Mouse (Mus musculus) hematopoietic stem cell, adult 5-6 weeks (primary cell): ENCODE measurements around the gene Apoe. TPM values are rescaled to one million over a fixed set of nuclear protein-coding genes. Genes with fewer than 3 reads are reported as not detected.

ENCODE experiments used
- ATAC-seq, 2 experiments: fragments of 125-278 bp in 1 of 2; replicated peaks in 1 of 2; 2 replicates each; pipeline ENCODE4 v1.8.0; 2016 to 2017; ENCODE audit warnings: inconsistent platforms in 2 of 2, mild to moderate bottlenecking in 2 of 2, moderate number of reproducible peaks in 2 of 2, low read depth in 1 of 2, moderate TSS enrichment in 1 of 2; ENCODE audit not compliant: low FRiP score in 2 of 2, poor library complexity in 2 of 2, severe bottlenecking in 2 of 2, insufficient read depth in 1 of 2, low TSS enrichment in 1 of 2
- total RNA-seq: library from RNA; stranded (forward); fragments of 172-1452, 232-1000 nt; gene quantifications from 2 replicates; pipeline ENCODE4 v1.2.3, GENCODE M21; 2017

Apoe gene
- total RNA-seq, 1 experiment from 2014 or later, result 314 TPM

DNA sequence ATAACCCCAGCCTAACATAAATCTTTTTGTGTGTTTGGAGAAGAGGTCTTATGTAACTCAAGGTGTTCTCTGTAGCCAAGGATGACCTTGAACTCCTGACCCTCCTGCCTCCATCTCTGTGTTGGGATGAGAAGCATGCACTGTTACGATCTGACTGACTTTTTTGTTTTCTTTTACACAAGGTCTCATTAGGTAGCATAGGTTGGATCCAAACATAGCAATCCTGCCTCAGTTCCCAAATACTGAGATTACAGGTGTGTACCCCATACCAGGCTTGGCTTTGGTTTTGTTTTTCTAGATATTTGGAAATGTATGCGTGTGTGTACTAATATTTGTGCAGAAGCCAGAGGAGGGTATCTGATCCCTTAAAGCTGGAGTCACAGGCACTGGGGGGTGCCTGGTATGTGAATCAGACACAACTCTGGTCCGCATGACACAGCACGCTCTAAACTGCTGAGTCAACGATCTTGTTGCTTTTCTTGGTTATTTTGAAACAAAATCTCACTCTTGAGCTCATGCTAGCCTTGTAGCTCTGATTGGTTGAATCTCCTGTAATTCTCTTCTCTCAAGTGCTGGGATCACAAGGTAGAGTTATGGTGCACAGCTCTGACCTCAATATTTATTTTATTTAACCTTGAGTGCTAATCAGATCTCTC lies 19.4 kb upstream of the Apoe start:
- ATAC-seq, result no peak

DNA sequence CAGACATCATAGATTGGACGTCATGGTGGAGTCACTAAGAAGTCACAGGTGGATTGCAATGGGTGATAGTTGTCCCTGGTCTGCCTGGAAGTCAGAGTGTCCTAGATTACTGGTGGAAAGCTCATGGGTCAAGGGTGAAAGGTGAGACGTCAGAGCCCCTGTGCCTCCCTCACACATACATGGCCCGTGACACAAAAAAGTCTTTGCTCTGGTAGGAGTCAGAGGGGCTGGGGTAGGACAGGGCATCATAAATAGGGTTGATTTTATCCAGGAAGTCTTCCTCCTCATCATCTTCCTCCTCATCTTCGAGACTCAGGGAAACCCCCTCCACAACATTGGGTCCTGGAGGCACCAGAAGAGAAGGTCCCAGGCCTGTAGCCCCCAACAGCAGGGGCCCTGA lies 18.4 kb upstream of the Apoe start:
- ATAC-seq, result no peak

DNA sequence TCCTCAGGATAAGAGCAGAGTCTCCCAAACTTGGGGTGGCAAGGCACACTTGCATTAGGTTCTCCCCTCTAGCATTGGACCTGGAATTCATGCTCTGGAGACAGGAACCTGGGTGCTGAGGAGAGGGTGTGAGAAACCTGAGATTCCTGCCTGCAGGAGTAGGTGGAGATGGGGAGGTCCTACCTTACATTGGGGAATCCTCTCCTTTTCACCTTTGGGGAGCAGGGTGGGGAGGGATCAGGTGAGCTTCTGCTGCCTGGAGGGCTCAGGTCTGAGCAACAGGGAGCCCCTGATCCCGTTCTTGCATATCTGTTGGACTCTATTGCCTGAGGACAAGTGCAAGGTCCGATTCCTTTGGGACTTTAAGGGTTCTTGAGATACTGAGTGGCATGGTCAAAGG lies 17.8 kb upstream of the Apoe start:
- no peak for ATAC-seq

DNA sequence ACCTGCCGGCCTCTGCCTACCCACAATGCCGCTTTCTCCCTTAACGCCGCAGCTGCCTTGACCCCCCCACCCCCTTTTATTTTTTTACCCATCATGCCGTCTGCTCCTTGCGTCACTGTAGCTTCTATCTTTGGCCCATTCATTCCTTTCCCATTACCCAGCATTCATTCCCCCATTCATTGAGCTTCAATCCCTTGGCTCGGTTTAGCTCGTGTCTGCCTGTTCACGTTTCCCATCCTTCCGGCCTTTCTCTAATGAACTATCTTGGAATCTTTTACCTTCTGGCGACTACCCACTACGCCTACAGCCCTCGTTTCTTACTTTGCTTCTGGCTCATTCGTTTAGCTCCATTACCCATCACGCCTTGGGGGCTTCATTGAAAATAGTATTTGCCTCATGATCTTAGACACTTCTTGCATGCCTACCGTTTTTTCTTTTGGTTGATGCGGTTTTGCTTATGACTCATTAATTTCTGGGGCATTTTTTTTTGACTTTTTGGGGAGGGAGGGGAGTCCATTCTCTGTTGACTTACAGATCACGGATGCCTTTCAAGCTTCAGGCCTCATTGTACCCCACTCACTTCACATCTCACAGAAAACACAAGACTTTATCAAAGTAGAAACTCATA lies 17.2 kb upstream of the Apoe start:
- ATAC-seq, result no peak

DNA sequence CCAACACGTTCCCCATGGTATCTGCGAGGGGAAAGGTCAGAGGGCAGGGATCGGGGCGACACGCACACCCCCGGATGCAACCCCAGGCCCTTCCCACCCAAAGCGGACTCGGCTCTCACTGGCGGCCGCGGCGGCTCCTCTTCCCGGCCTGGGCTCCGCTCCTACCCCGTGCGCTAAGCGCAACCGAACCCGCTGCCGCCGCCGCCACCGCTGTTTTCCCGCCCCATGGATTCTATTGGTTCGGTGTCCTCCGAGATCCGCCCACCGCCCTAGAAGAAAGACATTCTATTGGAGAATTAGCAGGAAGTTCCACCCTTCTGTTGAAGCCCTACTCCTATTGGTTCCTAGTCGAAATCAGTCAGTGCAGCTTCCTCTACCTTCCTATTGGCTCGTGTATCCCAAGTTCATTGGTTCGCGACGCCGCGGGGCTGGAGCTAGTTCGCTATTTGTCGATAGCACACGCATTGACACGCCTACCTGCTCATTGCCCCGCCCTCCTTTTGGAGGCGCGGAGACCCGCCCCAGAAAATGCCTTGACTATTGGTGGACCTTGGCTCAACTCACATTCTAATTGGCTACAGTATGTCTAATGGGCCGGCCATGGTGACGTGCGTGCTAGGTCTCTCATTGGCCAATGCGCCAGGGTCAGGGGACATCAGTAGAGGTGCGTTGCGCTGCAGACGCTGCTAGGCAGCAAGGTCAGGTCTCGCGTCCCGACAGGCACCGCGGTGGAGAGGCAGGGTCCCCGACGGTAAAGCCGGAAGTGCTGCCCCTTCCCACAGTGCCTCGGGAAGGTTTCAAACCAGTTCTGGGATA lies 16.5 kb upstream of the Apoe start, which contains the start of gene Tomm40:
TSS of gene Tomm40 (minus strand) at position 200 of the 816 bp plus-strand sequence.
- peak; percentile 92 to 95 for ATAC-seq

- ATAC-seq, result no peak
Measured at GRCm38 (mm10) chr7:19714836-19715235, 15.8 kb upstream of the Apoe start.

GRCm38 (mm10) chr7:19713598-19713997 lies 14.6 kb upstream of the Apoe start:
- no peak for ATAC-seq

DNA sequence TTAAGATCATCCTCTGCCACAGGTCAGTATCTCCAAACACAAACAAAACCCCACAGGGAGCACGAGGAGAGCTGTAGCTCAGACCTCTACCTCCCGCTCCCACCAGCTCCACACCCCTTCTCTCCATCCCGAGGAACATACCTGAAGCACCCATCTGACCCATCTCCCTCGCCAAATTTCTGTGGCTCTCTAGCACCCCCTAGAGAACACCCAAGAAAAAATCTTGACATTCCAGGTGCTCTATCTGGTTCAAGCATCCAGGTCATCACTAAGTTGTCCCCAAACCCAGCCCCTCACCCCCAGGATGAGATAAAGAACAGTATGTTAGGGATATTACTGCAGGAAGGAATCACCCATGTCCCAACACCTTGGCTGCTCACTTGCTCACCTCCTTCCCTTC lies 14.2 kb upstream of the Apoe start:
- ATAC-seq, result no peak

DNA sequence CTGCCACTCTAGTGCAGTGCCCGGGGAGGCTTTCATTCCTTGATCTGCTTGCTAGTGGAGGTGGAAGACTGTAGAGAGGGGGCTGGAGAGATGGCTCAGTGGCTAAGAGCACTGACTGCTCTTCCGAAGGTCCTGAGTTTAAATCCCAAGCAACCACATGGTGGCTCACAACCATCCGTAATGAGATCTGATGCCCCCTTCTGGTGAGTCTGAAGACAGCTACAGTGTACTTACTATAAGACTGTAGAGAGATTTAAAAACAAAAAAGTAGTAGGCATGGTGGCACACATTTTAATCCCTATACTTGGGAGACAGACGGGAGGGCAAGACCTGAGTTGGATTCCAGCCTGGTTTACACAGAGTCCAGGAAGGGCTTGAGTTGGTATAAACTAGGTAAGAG lies 13.4 kb upstream of the Apoe start:
- no peak for ATAC-seq

DNA sequence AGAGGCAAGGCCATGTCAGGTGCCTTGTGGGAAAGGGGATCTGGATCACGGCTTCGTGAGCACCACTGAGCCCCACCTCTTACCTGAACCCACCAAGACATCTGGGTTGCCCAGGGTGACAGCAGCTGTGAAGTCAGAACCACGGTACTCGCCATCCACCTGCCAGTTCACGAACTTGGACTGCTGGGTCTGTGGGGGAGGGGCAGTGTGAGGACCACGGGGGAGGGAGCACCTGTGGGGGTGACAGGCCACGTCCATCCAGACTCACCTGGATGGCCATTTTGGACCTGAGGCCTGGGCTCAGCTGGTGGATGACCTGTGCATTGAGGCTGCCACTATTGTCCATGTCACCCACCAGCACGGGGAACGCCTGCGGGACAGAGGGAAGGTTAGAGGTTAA lies 11.7 kb upstream of the Apoe start:
- no peak for ATAC-seq

DNA sequence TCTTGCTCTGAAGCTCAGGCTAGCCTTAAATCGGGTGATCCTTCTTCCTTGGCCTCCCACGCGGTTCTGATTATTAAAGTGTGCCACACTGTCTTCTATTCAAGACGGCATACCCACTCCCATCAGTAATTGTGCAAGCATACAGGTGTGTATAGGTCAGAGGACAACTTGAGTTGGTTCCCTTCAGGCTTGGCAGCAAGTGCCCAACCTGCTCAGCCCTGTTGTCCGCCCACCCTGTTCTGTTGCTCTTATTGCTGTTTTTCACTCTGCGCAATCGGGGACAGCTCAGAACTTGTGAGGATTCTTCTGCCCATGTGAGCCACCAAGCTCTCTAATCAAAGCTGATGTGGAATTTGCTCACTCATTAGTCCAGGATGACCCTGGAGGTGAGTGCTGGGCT lies 6.3 kb upstream of the Apoe start:
- no peak for ATAC-seq

DNA sequence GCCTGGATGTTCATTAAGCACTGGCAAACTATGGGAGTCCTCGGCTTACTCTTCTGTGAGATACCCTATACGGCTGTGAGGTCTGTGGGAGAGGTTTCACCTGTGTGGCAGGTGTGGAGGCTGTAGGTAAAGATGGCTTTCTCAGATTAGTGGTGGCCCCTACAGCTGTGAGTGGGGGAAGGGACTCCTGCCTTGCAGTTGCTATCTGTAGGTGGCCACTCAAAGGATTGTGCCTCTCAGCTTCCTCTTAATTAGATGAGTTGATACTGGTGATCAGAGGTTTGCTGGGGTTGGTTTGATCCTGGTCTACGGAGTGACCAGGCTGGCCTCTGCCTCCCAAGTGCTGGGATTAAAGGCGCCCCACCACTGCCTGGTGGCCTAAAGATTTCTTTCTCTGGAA lies 5.5 kb upstream of the Apoe start:
- ATAC-seq, result no peak

GRCm38 (mm10) chr7:19702859-19703555 lies 4.0 kb upstream of the Apoe start:
- no peak for ATAC-seq

DNA sequence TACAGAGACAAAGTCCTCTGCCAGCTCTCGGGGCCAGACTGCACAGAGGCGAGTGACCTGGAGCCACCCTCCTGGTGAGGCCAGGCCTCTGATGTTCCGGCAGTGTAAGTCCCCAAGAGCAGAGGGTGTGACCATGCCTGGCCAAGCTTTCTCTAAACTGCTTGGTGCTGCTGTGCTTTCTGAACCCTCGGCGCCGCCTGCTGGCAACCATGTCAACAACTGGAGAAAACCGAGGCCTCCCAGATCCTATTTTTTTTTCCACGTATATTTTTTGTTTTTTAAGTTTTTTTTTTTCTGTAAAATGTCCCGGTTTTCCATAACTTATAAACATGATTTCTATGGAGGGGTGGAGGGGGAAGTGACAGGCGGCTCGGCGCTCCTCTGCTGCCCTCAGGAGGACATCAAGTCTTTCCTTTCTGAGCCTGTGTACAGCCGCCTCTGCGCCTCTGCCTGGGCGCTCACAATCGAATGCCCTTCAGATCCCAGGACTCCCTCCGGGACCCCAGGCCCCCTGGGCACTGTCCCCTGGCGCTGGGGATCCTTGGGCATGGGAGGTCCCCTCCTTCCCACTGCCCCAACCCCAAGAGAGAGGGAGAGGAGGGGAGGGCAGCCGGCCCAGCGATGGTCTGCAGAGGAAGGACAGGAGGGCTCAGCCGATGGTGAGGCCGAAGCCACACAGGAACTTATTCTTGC lies 2.2 kb upstream of the Apoe start:
- ATAC-seq, result peak; percentile 22 to 42; a peak in 1 of 4 replicates

DNA sequence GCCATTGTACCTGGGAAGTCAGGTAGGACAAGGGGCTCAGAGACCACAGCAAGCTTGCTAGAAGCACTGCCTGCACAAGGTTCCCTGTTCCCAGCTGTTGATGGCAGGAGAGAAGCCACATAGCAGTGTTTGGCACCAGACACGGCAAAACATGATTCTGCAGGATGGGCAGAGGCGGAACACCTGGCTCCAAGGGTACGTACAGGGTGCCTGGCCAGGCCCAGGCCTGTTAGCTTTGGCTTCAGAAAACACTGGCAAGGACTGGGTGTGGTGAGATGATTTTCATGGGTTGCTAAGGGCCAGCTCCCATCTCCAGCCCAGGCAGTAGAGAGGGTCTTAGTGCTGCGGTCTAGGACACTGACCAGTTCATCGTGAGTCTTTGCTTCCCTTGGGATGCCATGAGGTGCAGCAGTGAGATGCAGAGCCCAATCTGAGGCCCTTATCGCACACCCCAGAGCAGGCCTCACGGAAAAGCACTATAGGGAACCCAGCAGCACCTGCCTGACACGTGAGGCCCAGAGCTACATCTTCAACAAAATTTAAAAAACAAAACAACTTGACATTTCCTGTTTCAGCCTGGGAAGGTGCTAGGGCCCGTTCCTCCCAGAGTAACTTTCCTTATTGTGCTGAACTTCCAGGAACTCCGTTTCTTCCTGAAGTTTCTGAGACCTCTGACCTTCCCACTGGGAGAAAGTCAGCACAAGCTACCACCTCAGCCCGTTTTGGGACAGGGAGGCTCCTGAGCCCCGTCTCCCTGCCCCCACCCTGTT lies 1.5 kb upstream of the Apoe start:
- no peak for ATAC-seq

DNA sequence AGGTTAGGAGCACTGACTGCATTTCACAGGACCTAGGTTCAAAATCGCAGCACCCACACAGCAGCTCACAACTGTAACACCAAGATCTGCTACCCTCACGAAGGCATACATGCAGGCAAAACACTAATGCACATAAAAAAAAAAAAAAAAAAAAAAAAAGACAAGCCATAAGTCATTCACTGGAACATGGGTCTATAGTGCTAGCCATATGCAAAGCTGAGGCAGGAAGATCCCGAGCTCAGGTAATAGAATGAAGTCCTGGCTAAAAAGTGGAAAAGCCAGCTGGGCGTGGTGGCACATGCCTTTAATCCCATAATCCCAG lies 800 bp upstream of the Apoe start:
- no peak for ATAC-seq
